Mouse (Mus musculus): Measurements from ENCODE around the gene Pdxdc1. TPM values are rescaled to one million over a fixed set of nuclear protein-coding genes. Genes with fewer than 3 reads are reported as not detected.
A peak's percentile ranks its signal among the peaks of the same experiment; 100 is the strongest.
"Not testable (repeated sequence)": the region's sequence is repeated elsewhere in the genome, so short reads cannot be mapped to it uniquely, and the experiment has no call there.

Gene Pdxdc1
- total RNA-seq, 2 experiments from 2014 or later = 38.3 to 56.9 TPM

DNA sequence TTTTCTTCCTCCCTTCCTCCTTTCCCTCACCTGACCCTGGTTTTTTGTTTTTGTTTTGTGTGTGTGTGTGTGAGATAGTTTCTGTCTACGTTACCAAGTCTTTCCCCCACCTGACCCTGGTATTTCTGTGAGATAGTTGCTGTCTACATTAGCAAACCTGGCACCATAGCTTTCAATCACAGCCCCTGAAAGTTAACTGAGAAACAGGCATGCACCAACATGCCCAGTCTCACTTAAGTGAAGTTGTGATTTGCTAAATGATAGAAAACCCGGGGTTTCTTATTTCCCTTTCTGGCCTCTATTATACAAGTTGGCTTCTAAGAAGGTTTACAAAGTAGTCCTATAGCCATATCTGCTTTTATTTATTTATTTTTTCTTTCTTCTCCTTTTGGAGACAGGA, 12.5 kb downstream of the Pdxdc1 start:
- no peak for ATAC-seq (ENCODE audit: poor library complexity, severe bottlenecking)

DNA sequence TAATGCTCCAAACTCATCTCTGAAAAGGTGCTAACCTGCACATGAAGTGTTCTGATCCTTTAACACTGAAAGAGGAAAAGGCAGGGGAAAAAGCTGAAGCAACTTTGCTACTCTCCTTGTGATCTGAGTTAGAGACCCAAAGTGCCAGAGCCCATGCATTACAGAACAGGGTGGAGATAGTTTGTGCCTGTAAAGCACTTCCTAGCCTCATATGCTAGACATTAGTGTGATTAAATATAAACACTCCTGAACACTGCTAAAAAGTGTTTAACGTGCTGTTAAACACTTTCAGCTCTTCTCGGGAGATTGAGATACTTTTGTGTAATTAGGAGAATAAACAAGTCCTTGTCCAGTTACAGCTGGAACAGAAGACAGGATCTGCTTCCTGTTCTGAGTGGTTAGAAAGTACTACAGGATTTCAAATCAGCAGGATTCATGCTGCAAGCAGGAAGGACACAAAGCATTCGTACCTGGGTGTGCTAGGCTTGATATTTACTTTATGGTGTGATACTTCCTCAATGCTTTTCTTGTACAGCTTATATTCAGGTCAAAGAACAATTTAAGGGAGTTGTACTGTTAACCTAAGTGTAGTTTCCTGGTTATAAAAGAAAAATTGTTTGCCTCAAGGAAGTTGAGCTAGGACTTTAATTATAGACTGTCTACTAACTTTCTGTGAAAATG, 19.7 kb downstream of the Pdxdc1 start:
- ATAC-seq (ENCODE audit: poor library complexity, severe bottlenecking) = no peak

DNA sequence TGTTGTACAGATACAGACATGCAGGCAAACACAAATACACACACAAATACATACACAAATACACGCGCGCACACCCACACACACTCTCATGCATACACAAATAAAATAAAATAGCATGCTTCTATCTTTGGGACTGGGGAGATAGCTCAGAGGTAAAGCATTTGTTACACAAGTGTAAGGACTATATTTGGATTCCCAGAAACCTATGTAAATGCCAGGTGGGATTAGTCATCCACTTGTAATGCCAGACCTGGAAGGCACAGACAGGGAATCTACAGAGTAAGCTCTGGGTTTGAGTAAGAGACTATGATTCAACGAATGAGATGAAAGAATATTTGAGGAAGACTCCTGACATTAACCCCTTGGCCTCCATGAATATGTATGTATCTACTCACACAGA, 27.4 kb downstream of the Pdxdc1 start:
- no peak for ATAC-seq (ENCODE audit: poor library complexity, severe bottlenecking)

DNA sequence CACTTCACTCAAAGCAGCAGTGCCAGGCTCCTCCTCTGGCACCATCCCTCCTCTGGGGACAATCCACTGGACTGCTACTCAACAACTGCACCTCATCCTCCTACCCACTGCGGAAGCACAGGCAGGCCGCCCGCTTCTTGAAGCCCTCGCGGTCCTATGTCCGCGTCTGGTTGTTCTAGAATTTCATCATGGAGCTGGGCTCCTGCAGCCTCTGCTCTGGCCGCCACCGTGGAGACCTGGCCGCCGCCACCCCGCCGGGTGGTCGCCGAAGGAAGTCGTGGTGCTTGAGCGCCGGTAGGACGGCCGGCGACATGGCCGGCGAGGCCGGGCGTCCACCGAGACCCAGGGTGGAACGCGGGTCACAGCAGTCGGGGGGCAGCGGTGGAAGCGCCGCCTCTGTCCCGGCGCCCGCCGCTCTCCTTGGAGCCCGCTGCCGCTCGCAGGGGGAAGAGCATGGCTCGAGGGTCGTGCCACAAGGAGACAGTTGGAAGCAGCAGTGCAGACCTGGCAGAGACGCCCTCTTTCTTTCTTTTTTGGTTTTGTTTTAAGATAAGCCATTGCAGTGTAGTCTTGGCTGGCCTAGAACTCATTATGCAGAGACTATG, 34.9 kb downstream of the Pdxdc1 start:
- no peak for ATAC-seq (ENCODE audit: poor library complexity, severe bottlenecking)

DNA sequence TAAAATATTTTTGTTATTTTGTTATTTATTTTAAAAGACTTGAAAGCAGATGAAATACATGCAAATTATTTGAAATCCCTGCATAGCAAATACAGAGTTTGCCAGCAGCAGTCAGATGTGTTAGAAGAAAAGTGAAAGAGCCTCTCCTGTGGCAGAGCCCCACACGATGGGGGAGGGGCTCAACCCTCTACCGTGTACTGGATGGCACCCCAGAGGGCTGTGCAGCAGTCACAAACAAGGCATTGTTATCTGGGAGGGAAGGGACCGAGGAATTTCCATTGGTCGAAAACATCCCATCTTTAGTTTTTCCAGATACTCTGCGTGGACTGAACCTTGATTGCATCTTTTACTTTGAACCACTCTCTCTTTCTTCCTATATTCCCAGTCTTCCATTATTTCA, 35.5 kb downstream of the Pdxdc1 start:
- ATAC-seq (ENCODE audit: poor library complexity, severe bottlenecking) = not testable (repeated sequence)

DNA sequence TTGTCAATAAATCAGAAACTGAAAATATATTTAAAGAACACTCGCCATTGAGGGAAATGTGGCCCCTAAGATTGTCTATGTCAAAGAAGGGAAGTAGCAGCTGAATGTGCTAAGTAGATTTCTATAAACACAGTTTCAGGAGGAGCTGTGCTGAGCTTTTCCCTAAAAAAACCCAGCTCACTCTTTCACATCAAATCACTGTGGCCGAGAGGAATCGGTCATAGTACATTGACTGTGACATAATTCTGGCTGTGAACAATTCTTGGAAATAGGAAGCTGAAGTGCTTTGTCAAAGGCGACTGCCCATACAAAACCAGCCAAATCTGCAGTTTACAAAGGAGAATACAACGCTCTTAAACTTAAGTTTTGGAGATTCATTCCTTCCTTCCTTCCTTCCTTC, 36.3 kb downstream of the Pdxdc1 start:
- ATAC-seq (ENCODE audit: poor library complexity, severe bottlenecking) = no peak

DNA sequence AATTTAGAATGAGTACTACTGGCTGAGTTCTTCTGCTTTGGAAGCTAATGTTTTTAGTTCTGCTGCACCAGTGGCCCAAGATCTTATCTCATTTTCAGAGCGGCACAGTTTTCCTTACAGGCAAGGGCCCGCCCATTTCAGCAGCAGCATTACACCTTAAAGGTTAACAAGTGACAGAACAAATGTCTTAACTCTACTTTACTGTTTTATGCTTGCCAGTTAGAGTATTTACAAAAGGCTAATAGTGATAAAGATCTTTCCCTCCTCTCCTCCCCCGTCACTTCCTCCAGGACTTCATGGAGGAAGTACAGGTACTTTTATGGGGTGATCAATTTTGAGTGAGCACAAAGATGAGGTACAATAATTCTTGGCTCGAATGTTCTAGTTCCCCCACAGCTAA, 36.9 kb downstream of the Pdxdc1 start:
- ATAC-seq (ENCODE audit: poor library complexity, severe bottlenecking) = no peak

DNA sequence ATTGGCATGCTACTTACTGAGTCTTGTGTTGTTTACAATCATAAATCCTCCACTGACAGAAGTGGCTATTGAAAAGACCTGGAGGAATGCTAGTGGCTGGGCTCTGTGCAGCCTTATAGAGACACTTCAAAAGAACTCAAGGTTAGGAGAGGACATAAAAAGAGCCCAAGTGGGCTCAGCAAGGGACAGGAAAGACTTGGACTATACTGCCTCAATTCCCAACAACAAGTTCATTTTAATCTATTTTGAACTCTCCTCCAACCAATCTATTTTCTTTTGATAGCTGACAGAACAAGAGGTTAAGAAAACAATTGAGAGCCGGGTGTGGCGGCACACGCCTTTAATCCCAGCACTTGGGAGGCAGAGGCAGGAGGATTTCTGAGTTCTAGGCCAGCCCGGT, 49.0 kb downstream of the Pdxdc1 start:
- ATAC-seq (ENCODE audit: poor library complexity, severe bottlenecking) = no peak

DNA sequence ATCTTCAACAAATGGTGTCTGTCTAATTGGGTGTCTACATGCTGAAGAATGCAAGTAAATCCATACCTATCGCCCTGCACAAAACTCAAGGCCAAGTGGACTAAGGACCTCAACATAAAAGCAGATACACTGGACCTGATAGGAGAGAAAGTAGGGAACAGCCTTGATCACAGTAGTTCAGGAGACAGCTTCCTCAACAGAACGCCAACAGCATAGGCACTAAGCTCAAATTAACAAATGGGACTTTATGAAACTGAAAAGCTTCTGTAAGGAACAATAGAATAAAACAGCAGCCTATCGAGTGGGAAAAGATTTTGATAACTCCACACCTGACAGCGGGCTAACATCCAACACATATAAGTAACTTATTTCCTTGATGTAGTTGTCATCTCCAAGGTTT, 51.5 kb downstream of the Pdxdc1 start:
- ATAC-seq (ENCODE audit: poor library complexity, severe bottlenecking) = no peak

DNA sequence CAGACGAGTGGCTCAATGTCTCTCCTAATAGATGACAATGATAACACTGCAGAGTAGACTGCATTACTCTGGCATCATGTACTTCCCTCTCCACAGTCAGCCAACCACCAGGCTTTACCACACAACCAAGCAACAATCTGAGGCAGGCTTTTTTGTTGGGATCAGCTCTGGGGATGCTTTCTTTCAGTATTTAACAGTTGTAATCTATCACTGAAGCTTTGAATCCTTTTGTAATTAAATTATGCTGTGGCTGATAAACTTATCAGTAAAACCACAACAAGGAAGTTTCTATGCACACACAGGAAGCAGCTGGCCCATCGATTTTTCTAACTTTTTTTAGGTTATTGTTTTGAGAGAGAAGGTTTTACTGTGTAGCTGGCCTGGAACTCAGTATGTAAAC, 54.6 kb downstream of the Pdxdc1 start:
- ATAC-seq (ENCODE audit: poor library complexity, severe bottlenecking) = peak; percentile 43; the same call in 1 of the 2 replicates

DNA sequence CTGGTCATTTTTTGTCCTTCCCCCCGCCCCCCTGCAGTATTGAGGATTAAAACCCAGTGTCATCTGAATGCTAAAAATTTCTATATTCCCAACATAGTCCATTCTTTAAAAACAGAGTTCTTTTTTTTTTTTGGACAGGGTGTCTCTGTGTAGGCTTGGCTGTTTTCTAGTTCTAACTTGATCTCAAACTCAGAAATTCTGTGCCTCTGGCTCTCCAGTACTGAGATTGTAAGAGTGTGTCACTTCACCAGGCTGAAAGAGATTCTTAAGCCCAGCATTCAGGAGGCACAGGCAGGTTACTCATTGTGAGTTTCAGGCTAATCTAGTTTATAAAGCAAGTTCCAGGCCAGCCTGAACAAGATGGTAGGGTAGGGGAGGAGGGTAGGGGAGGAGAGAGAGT, 56.3 kb downstream of the Pdxdc1 start:
- no peak for ATAC-seq (ENCODE audit: poor library complexity, severe bottlenecking)

DNA sequence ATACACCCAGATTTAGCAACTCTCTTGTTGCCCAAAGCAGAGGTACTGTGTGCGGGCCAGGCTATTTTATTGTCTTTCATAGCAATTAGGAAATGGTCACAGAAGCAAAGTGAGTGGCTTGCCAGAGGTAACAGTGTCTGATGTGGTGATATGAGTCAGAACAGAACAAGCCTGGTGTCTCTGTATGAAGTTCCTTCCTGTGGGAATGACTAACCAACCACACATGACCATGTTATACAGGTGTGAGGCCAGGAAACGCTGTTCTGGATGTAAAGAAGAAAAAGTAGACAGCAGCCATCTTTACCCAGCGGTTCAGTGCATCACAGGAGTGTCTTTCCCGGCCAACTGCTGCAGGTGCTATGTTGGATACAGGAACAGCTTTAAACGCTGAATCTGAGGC, 57.9 kb downstream of the Pdxdc1 start:
- ATAC-seq (ENCODE audit: poor library complexity, severe bottlenecking) = no peak

DNA sequence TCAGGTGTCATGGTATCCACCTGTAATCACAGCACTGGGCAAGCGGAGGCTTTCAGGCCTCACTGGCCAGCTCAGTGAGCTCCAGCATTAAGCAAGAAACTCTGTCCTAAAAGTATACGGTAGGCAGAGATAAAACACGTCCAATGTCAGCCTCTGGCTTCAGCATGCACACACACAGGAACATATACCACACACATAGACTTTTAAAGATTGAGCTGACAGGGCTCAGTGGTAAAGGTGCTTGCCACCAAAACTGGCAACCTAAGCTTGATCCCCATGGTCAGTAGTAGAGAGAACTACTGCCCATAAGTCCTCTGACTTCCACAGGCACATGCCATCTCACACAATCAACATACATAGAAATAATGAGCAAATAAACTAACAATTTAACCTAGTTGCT, 62.0 kb downstream of the Pdxdc1 start:
- ATAC-seq (ENCODE audit: poor library complexity, severe bottlenecking) = no peak

DNA sequence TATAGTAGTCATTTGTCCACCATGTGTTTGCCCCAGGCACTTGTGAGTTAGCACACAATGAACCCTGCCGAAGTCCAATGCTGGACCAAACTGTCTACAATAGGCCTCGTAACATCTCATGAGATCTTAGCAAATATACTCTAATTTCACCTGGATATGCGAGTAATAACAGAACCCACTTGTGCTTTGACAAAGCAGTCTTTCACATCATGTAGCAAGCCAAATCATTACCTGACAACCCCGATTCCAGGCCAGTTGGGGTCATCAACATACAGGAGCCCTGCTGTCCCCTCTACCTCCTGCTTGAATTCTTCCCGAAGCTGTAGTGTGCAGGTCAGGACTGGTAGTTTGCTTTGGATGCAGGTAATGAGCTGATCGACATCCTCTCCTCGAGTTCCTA, 62.9 kb downstream of the Pdxdc1 start:
- no peak for ATAC-seq (ENCODE audit: poor library complexity, severe bottlenecking)

DNA sequence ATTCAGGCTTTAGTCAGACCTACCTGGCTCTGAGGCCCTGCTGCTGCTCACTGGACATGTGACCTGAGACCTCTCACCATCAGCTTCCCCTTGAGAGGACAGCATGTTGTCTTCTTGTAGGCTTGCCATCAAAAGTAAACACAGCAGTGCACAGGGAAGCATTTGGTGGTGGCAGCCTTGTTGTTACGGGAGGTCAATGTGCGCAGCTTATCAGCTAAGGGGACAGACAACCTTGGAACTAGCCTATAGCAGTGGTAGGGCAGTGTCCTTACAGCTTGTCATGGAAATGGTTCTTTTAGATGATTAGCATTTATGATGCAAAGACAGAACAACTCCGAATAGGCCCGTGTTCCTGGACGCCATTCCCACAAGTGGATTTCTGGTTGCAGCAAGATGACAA, 68.5 kb downstream of the Pdxdc1 start:
- ATAC-seq (ENCODE audit: poor library complexity, severe bottlenecking) = no peak

DNA sequence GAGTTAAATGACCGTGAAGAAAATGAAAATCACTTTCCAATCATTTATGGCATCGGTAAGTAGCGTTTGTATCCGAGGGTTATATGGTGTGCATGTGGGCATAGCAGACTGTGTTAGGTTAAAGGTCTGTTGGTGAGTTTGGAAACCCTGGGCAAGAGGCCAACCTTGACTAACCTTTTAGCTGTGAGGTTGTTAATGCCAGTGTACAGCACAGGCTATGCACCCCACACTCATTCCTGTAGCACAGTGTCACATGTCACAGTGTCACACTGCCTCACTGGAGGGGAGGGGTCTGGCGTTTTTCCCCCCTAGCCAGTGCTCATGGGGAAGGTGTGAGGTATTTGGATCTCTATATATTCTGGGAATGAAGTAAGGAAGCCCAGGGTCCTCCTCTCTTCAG, 71.3 kb downstream of the Pdxdc1 start:
- no peak for ATAC-seq (ENCODE audit: poor library complexity, severe bottlenecking)

DNA sequence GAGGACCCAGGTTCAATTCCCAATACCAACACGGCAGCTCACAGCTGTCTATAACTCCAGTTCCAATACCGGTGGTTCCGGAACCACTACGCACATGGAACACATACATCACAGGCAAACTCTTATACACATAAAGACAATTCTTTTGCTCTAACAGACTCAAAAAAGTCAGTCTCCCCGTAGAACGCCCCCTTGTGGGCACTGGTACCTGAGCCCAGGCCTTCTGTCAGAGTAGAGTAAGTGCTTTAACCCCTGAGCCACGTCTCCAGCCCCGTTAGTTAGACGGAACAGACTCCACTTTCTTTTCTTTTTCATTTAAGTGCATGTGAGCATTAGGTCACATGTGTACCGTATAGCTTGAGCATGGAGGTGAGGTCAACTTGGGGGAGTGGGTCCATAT, 72.5 kb downstream of the Pdxdc1 start:
- ATAC-seq (ENCODE audit: poor library complexity, severe bottlenecking) = no peak

DNA sequence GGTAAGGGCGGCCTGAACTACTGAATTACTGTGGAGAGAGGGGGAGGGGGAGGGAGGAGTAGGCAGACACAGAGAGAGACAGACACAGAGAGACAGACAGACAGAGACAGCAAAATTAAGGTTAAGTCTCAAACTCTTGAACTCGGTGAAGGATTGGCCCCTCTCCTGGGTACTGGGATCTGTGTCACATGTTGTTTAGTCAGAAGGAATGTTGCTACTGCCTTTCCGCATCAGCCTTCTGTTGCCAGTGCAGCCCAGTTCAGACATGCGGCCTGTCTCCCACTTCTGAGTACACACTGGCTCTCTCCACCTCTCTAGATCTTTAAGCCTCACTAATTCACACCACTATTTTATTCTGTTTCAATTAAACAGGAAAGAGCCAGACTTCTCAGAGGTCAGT, 76.4 kb downstream of the Pdxdc1 start:
- no peak for ATAC-seq (ENCODE audit: poor library complexity, severe bottlenecking)

DNA sequence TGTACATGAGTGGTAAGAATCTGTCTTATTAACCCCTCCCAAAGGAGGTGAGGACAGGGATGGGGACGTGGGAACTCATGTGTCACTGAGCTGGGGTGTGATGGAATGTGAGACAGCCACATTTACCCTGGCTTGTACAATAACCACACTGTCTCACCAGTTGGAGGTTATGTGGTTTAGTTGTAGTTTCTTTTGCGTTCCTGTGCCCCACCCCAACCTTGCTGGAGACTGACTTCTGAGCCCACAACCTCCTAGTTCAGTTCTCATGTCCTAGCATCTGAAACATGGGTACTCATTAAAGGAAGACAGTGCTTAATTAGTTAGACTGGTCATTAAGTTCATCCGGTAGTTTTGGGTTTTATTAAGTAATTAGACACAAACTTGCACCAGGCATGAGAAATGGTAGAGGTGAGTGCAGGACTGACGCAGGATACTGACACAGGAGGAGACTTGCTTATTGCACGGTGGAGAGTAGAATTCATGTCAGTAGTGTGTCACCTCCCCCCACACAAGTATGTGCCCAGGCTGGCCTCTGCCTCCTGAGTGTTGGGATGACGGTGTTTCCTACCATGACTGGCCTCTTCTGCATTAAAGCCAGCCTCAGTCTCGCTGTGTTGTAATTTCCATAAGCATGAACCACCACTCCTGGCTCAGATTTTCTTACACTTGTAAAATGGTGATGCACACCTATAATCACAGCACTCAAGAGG, 77.0 kb downstream of the Pdxdc1 start:
- ATAC-seq (ENCODE audit: poor library complexity, severe bottlenecking) = no peak

DNA sequence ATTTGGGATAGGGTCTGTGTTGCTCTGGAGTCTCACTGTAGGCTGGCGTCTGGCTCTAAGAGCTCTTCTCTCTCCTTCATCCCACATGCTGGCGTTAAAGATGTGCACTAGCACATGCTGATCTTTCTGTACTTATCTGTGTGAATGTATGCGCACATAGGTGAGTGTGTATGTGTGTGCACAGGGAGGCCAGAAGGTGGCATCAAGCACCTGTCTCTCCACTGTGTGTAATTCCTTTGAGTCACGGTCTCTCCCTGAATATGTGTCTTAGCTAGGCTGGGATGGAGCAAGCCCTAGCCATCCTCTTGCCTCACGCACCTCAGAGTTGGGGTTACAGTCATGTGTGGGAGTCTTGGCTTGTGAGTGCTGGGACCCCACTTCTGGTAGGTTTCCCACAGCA, 82.2 kb downstream of the Pdxdc1 start:
- ATAC-seq (ENCODE audit: poor library complexity, severe bottlenecking) = no peak

DNA sequence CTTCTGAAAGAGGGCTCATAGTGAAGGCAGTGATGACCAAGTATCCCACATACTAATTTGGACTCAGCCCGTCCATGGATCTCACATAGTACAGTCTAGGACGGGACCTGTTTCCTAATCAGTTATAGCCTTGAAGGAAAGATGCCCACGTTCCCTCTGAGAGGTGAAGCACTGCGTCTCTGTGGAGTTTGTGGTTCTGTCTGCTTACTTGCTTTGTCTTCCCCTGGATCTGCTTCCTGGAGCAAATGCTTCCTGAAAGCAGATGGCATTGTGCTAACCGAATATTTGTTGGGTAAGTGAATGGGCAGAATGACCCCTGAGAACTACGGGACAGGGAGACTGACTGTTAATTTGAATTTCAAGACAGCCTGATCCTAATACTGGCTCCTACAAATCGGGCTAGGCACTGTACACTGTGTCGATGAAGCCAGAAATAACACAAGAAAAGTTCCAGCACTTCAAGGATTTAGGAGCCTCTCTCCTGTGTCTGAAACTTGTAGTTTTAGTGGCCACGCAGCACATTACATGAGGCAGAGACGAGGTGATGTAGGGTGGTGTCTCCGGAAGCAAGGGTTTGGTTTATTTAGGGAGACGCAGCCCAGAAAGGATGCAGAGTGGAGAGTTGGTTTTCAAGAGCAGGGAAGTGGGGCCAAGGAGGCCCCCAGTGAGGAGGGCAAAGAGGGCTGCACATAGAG, 83.0 kb downstream of the Pdxdc1 start:
- no peak for ATAC-seq (ENCODE audit: poor library complexity, severe bottlenecking)

DNA sequence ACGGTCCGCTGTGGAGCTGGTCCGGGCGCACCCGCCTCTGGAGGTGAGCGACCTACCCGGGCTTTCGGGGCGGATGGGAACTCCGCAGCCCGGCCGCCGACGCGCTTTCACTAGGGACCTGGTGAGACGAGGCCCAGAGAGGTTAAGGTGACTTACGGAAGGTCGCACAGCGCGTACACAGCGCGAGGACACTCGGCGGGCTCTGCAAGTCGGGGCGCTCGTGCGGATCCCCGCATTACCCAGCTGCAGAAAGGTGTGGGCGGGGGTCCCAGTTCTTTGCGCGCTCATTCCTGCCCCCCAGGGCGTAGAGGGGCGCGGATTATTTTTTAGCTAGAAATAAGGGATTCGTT, 83.6 kb downstream of the Pdxdc1 start:
- ATAC-seq (ENCODE audit: poor library complexity, severe bottlenecking) = no peak; the same call in 1 of the 2 replicates
